Mouse (Mus musculus) kidney, postnatal 0 days (tissue): Measurements from ENCODE around the gene Tyrobp. TPM values are rescaled to one million over a fixed set of nuclear protein-coding genes. Genes with fewer than 3 reads are reported as not detected.

ENCODE experiments used
- ATAC-seq: fragments of 200-750 bp; cut with Nextera tagmentation; replicated peaks from 2 replicates; pipeline ENCODE4 v1.8.0; 2017; ENCODE audit warnings: low read depth, moderate number of reproducible peaks, moderate TSS enrichment, moderate library complexity; ENCODE audit not compliant: low FRiP score
- DNase-seq: peaks from one replicate; pipeline ENCODE4 v3.0.0-alpha.2; 2016; ENCODE audit warnings: low spot score
- H3K27ac ChIP-seq: fragments of 300-500 bp; sonication (generic); 2 replicates; pipeline ENCODE4 v1.5.1; 2014; ENCODE audit warnings: mild to moderate bottlenecking
- H3K27me3 ChIP-seq: fragments of 300-500 bp; sonication (generic); 2 replicates; pipeline ENCODE4 v1.6.1; 2014; ENCODE audit warnings: low read length, mixed read lengths; ENCODE audit not compliant: insufficient read depth
- H3K36me3 ChIP-seq: fragments of 300-500 bp; sonication (generic); 2 replicates; pipeline ENCODE4 v1.6.1; 2014; ENCODE audit warnings: low read length, mixed read lengths; ENCODE audit not compliant: insufficient read depth
- H3K4me1 ChIP-seq: fragments of 300-500 bp; sonication (generic); replicated peaks from 2 replicates; pipeline ENCODE4 v1.6.1; 2014; ENCODE audit warnings: antibody characterized with exemption, low read length, mixed read lengths; ENCODE audit not compliant: insufficient read depth
- H3K4me2 ChIP-seq: fragments of 300-500 bp; sonication (generic); 2 replicates; pipeline ENCODE4 v1.6.1; 2014; ENCODE audit warnings: mild to moderate bottlenecking, low read length, moderate library complexity, mixed read lengths
- H3K4me3 ChIP-seq: fragments of 300-500 bp; sonication (generic); replicated peaks from 2 replicates; pipeline ENCODE4 v1.5.1; 2014; ENCODE audit warnings: low read depth, low read length
- H3K9ac ChIP-seq: fragments of 300-500 bp; sonication (generic); 2 replicates; pipeline ENCODE4 v1.6.1; 2014; ENCODE audit warnings: low read depth, low read length
- H3K9me3 ChIP-seq: fragments of 300-500 bp; sonication (generic); replicated peaks from 2 replicates; pipeline ENCODE4 v1.6.1; 2016; ENCODE audit warnings: low read length, inconsistent platforms, mixed read lengths
- CTCF ChIP-seq: IDR thresholded peaks from 2 replicates; pipeline ENCODE4 v1.5.1; 2016; ENCODE audit warnings: antibody characterized with exemption, low read depth, mild to moderate bottlenecking, moderate library complexity
- WGBS: fragments of 180-500 bp; shearing (Covaris S2); extraction: QIAGEN DNeasy Blood & Tissue Kit; methylation state at CpG from one replicate; pipeline ENCODE4 v1.1.7; 2014; 5-methylcytosine and 5-hydroxymethylcytosine counted together
- polyA plus RNA-seq: library from polyadenylated mRNA; unstranded; fragments of >200 nt; fragmentation: Nextera tagmentation; extraction: Ambion mirVana; gene quantifications from 2 replicates; pipeline ENCODE4 v1.2.1, GENCODE M21; 2015

The Tyrobp gene
- 41.9 and 47.3 TPM in 2 replicates for polyA plus RNA-seq

GRCm38 (mm10) chr7:30413596-30413995, at the start of gene Tyrobp:
TSS of gene Tyrobp (plus strand) at chr7:30413760.
- H3K4me3 ChIP-seq: no peak within 1 kb of the TSS

GRCm38 (mm10) chr7:30367466-30367865, 46.1 kb upstream of the Tyrobp start:
- WGBS: 54% methylated on average over 2 of the region's 2 CpGs
- Histone ChIP-seq H3K9me3 (no peaks in the 10 kb centered on the region), H3K36me3 (no peaks in the 10 kb centered on the region), H3K4me1 (peaks cover 4% of the 10 kb centered on the region), H3K27ac (no peak overlapping the region), H3K4me2 (no peak overlapping the region), H3K27me3 (no peaks in the 10 kb centered on the region), H3K4me3 (no peak overlapping the region), H3K9ac (no peak overlapping the region)
- TF ChIP-seq CTCF: no peak
- DNase-seq (no peak), ATAC-seq (no peak)

More at GRCm38 (mm10) chr7:30413596-30413995, at the start of gene Tyrobp:
- Histone ChIP-seq H3K4me1 (no peaks in the 10 kb centered on the region), H3K9me3 (no peaks in the 10 kb centered on the region; the same call in 1 of the 2 replicates), H3K4me2 (no peak within 1 kb of the TSS), H3K27me3 (no peaks in the 10 kb centered on the region), H3K36me3 (no peaks in the 10 kb centered on the region), H3K9ac (no peak within 1 kb of the TSS), H3K27ac (no peak within 1 kb of the TSS)
- WGBS: 56% methylated on average over 5 of the region's 5 CpGs
- ATAC-seq (no peak), DNase-seq (no peak)
- TF ChIP-seq CTCF: no peak

GRCm38 (mm10) chr7:30373501-30373962, 40.0 kb upstream of the Tyrobp start:
- Histone ChIP-seq H3K4me1 (no peaks in the 10 kb centered on the region), H3K9ac (peak overlapping the region; percentile 41; the same call in 1 of the 2 replicates), H3K27ac (no peak overlapping the region), H3K27me3 (no peaks in the 10 kb centered on the region), H3K9me3 (no peaks in the 10 kb centered on the region), H3K36me3 (no peaks in the 10 kb centered on the region), H3K4me3 (peak overlapping the region; percentile 38), H3K4me2 (peak overlapping the region; percentile 60)
- TF ChIP-seq CTCF: peak; percentile 98
- ATAC-seq (peak; percentile 97), DNase-seq (peak; percentile 98)
- WGBS: under 1% methylated on average over 21 of the region's 21 CpGs

- ATAC-seq (no peak), DNase-seq (no peak)
- H3K36me3 ChIP-seq: no peaks in the 10 kb centered on the region
- H3K27ac ChIP-seq: no peak overlapping the region
- no peak overlapping the region for H3K4me3 ChIP-seq
- WGBS: 52% methylated on average over 5 of the region's 5 CpGs
- H3K9ac ChIP-seq: no peak overlapping the region
- TF ChIP-seq CTCF: no peak
- no peaks in the 10 kb centered on the region for H3K27me3 ChIP-seq
- no peaks in the 10 kb centered on the region for H3K9me3 ChIP-seq
- no peak overlapping the region for H3K4me2 ChIP-seq
- no peaks in the 10 kb centered on the region for H3K4me1 ChIP-seq
These were observed 33.5 kb upstream of the Tyrobp start for GRCm38 (mm10) chr7:30380061-30380460.

- no peak for TF ChIP-seq CTCF
- H3K4me2 ChIP-seq: no peak overlapping the region
These were observed 29.5 kb upstream of the Tyrobp start for GRCm38 (mm10) chr7:30384106-30384505.

GRCm38 (mm10) chr7:30392746-30393520, 20.6 kb upstream of the Tyrobp start:
- no peak overlapping the region for H3K4me2 ChIP-seq
- no peaks in the 10 kb centered on the region for H3K36me3 ChIP-seq
- 65% methylated on average over 4 of the region's 4 CpGs for WGBS
- no peak for TF ChIP-seq CTCF
- ATAC-seq: no peak
- no peaks in the 10 kb centered on the region for H3K27me3 ChIP-seq
- H3K4me3 ChIP-seq: no peak overlapping the region
- H3K9ac ChIP-seq: no peak overlapping the region
- DNase-seq: no peak
- no peaks in the 10 kb centered on the region for H3K9me3 ChIP-seq
- H3K27ac ChIP-seq: no peak overlapping the region
- H3K4me1 ChIP-seq: no peaks in the 10 kb centered on the region

More at GRCm38 (mm10) chr7:30384106-30384505, 29.5 kb upstream of the Tyrobp start:
- Histone ChIP-seq H3K27ac (no peak overlapping the region), H3K36me3 (no peaks in the 10 kb centered on the region), H3K4me3 (no peak overlapping the region), H3K4me1 (no peaks in the 10 kb centered on the region), H3K27me3 (no peaks in the 10 kb centered on the region), H3K9ac (no peak overlapping the region), H3K9me3 (no peaks in the 10 kb centered on the region)
- ATAC-seq (no peak), DNase-seq (no peak)
- WGBS: 85% methylated on average over 9 of the region's 9 CpGs
